Mouse (Mus musculus): Measurements from ENCODE around the gene Dnajb13.

DNA sequence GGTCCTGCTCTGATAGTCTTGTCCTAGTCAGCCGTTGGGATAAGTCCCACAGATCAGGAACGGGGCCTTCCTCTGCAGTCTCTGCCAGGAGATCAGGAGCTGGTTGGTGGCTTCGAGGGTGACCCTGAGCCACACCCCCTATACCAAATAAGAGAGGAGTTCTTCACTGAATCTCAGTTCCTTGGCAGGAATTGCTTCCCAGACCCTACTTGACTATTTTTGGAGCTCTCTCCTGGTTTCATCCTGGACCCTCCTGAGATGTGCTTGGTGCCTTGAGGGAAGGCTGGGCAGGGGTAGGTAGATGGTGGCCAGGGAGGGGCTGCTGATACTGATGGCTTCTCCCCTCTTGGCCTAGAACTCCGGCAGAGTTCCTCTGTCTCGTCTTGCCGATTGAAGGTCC, 18.4 kb downstream of the Dnajb13 start:
- TF ChIP-seq ELF1 (IDR thresholded peaks at IDR 0.05; ENCODE audit: low read depth, low read length) (no peak), POLR2A (IDR thresholded peaks at IDR 0.05; ENCODE audit: control insufficient read depth in 1 of 2, insufficient read depth in 1 of 2, low read depth in 1 of 2, low read length in 2 of 2, poor library complexity in 1 of 2) (peak in 1 of 2 experiments; percentile 42; a peak in 1 of 4 replicates), MAFK (IDR thresholded peaks at IDR 0.05; ENCODE audit: borderline replicate concordance, low read depth, low read length) (no peak), CTCF (IDR thresholded peaks at IDR 0.05 in 2 of 3, conservative IDR thresholded peaks at IDR 0.05 in 1 of 3; ENCODE audit: control insufficient read depth in 1 of 3, insufficient read depth in 1 of 3, low read depth in 2 of 3, low read length in 3 of 3, poor library complexity in 1 of 3, severe bottlenecking in 1 of 3) (no peak), MAX (IDR thresholded peaks at IDR 0.05; ENCODE audit: low read length) (no peak)

Measured in MEL (cell line).